Mouse (Mus musculus) intestine, embryonic 16.5 days (tissue): ENCODE results near the gene Rps21. TPM values are rescaled to one million over a fixed set of nuclear protein-coding genes. Genes with fewer than 3 reads are reported as not detected.

Experiments
- ATAC-seq: fragments of 200-750 bp; cut with Nextera tagmentation; 2 replicates; pipeline ENCODE4 v1.8.0; 2017; ENCODE audit warnings: moderate TSS enrichment, moderate library complexity
- H3K27ac ChIP-seq: fragments of 300-500 bp; sonication (generic); 2 replicates; pipeline ENCODE4 v1.5.1; 2014; ENCODE audit warnings: mild to moderate bottlenecking, low read length
- H3K27me3 ChIP-seq: fragments of 300-500 bp; sonication (generic); replicated peaks from 2 replicates; pipeline ENCODE4 v1.6.1; 2014; ENCODE audit warnings: low read length, control low read depth, mixed read lengths; ENCODE audit not compliant: control insufficient read depth, insufficient read depth
- H3K36me3 ChIP-seq: fragments of 300-500 bp; sonication (generic); 2 replicates; pipeline ENCODE4 v1.6.1; 2014; ENCODE audit warnings: low read length, control low read depth; ENCODE audit not compliant: control insufficient read depth, insufficient read depth
- H3K4me1 ChIP-seq: fragments of 300-500 bp; sonication (generic); 2 replicates; pipeline ENCODE4 v1.6.1; 2014; ENCODE audit warnings: low read length, control low read depth, mixed read lengths; ENCODE audit not compliant: control insufficient read depth, insufficient read depth
- H3K4me2 ChIP-seq: fragments of 300-500 bp; sonication (generic); 2 replicates; pipeline ENCODE4 v1.6.1; 2014; ENCODE audit warnings: low read depth, low read length, control low read depth
- H3K4me3 ChIP-seq: fragments of 300-500 bp; sonication (generic); 2 replicates; pipeline ENCODE4 v1.5.1; 2014; ENCODE audit warnings: mild to moderate bottlenecking, low read length
- H3K9ac ChIP-seq: fragments of 300-500 bp; sonication (generic); 2 replicates; pipeline ENCODE4 v1.6.1; 2014; ENCODE audit warnings: low read depth, low read length
- H3K9me3 ChIP-seq: fragments of 300-500 bp; sonication (generic); 2 replicates; pipeline ENCODE4 v1.6.1; 2016; ENCODE audit warnings: low read length, control low read depth; ENCODE audit not compliant: control insufficient read depth
- WGBS: fragments of 180-500 bp; shearing (Covaris S2); extraction: QIAGEN DNeasy Blood & Tissue Kit; methylation state at CpG from one replicate; pipeline ENCODE4 v1.1.7; 2014; 5-methylcytosine and 5-hydroxymethylcytosine counted together
- polyA plus RNA-seq: library from polyadenylated mRNA; unstranded; fragments of >200 nt; fragmentation: Nextera tagmentation; extraction: Ambion mirVana; gene quantifications from 2 replicates; pipeline ENCODE4 v1.2.1, GENCODE M21; 2015

Gene Rps21
- polyA plus RNA-seq, 1 experiment from 2014 or later, result 487 TPM

GRCm38 (mm10) chr2:180236500-180236899 lies 20.7 kb upstream of the Rps21 start:
- Histone ChIP-seq H3K27ac (peak overlapping the region; percentile 16), H3K4me3 (no peak overlapping the region), H3K36me3 (no peaks in the 10 kb centered on the region), H3K4me1 (peaks cover 12% of the 10 kb centered on the region), H3K9ac (no peak overlapping the region), H3K9me3 (no peaks in the 10 kb centered on the region), H3K27me3 (no peaks in the 10 kb centered on the region), H3K4me2 (no peak overlapping the region)
- ATAC-seq, result no peak
- 46% methylated on average over 3 of the region's 3 CpGs for WGBS

DNA sequence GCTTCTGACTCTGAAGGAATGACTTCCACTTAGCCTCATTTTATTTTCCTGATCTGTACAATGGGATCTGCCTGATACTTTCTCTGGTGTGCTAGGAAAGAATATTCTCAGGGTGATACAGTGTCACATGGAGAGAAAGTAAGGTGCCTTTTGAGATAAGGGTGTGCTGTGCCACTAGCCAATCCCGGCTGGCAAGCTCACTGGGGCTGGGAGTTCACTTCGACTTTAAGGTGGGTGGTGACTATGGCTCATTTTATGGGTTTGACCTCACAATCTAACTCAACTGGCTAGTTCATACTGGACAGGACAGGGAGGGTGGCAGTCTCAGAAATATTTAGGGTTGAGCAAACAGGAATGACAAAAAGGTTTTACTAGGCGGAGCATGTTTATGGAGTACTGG lies 20.2 kb upstream of the Rps21 start:
- WGBS, result 60% methylated on average over 3 of the region's 3 CpGs
- H3K27ac ChIP-seq, result no peak overlapping the region

DNA sequence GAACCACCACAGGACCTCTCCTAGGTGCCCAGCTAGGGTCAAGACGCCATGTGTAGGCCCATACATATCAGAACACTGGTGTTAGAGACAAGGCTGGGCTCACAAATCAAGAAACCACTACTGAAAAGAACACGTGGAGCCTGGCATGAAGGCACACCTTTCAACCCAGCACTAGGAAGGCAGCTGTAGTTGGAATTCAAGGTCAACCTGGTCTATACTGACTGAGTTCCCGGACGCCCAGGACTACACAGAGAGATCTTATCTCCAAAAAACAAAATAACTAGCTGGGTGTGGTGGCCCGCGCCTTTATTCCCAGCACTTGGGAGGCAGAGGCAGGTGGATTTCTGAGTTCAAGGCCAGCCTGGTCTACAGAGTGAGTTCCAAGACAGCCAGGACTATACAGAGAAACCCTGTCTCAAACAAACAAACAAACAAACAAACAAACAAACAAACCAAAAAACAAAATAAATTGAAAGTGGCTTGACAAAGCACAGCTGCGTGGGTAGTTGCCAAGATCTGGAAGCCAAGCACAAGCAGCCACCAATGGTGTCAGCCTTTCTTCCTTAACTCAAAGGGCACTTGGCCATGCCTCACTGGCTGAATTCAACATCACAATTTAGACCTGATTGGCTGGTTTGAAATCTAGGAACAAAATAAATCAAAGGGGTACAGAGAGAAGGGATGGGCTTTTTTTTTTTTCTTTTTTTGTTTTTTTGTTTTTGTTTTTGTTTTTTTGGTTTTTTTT lies 19.4 kb upstream of the Rps21 start:
- H3K27ac ChIP-seq, result no peak overlapping the region
- no peak for ATAC-seq
- H3K4me2 ChIP-seq, result no peak overlapping the region
- no peaks in the 10 kb centered on the region for H3K36me3 ChIP-seq
- H3K27me3 ChIP-seq, result no peaks in the 10 kb centered on the region
- no peak overlapping the region for H3K4me3 ChIP-seq
- no peaks in the 10 kb centered on the region for H3K9me3 ChIP-seq
- no peak overlapping the region for H3K9ac ChIP-seq
- peaks cover 12% of the 10 kb centered on the region for H3K4me1 ChIP-seq
- WGBS, result 84% methylated on average over 7 of the region's 7 CpGs

More for the DNA sequence above, 20.2 kb upstream of the Rps21 start:
- no peak for ATAC-seq
- H3K4me2 ChIP-seq, result no peak overlapping the region
- H3K4me3 ChIP-seq, result no peak overlapping the region
- H3K9ac ChIP-seq, result no peak overlapping the region
- H3K9me3 ChIP-seq, result no peaks in the 10 kb centered on the region
- no peaks in the 10 kb centered on the region for H3K36me3 ChIP-seq
- no peaks in the 10 kb centered on the region for H3K27me3 ChIP-seq
- H3K4me1 ChIP-seq, result peaks cover 12% of the 10 kb centered on the region

DNA sequence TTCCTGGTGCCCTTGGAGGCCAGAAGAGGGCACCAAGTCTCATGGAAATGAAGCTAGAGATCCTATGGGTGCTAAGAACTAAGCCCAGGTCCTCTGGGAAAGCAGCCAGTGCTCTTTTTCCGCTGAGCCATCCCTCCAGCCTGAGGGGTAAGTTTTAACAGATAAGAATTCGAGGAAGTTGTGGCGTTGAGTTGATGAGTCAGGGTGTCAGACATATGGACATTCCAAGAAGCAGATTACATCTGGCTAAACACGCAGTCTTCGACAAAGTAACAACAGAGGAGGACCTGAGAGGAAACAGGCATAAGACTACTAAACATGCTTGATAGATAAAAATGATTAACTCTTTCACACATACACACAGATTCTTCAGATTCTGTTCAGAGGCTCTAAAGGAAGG lies 18.6 kb upstream of the Rps21 start:
- H3K4me3 ChIP-seq, result no peak overlapping the region
- no peaks in the 10 kb centered on the region for H3K9me3 ChIP-seq
- H3K27ac ChIP-seq, result no peak overlapping the region
- no peak for ATAC-seq
- no peaks in the 10 kb centered on the region for H3K36me3 ChIP-seq
- WGBS, result 57% methylated on average over 5 of the region's 5 CpGs
- H3K4me2 ChIP-seq, result no peak overlapping the region
- peaks cover 12% of the 10 kb centered on the region for H3K4me1 ChIP-seq
- H3K9ac ChIP-seq, result no peak overlapping the region
- no peaks in the 10 kb centered on the region for H3K27me3 ChIP-seq

- Histone ChIP-seq H3K27ac (no peak overlapping the region), H3K9ac (no peak overlapping the region), H3K4me3 (no peak overlapping the region), H3K27me3 (no peaks in the 10 kb centered on the region), H3K4me1 (no peaks in the 10 kb centered on the region), H3K36me3 (no peaks in the 10 kb centered on the region), H3K9me3 (no peaks in the 10 kb centered on the region), H3K4me2 (no peak overlapping the region)
- 81% methylated on average over 4 of the region's 4 CpGs for WGBS
- no peak for ATAC-seq
Measured at GRCm38 (mm10) chr2:180243108-180243507, 14.1 kb upstream of the Rps21 start.

- peaks cover 7% of the 10 kb centered on the region for H3K4me1 ChIP-seq
- H3K9ac ChIP-seq, result no peak overlapping the region
- H3K27me3 ChIP-seq, result no peaks in the 10 kb centered on the region
- H3K27ac ChIP-seq, result no peak overlapping the region
- no peaks in the 10 kb centered on the region for H3K36me3 ChIP-seq
- H3K4me3 ChIP-seq, result no peak overlapping the region
- H3K4me2 ChIP-seq, result no peak overlapping the region
- no peaks in the 10 kb centered on the region for H3K9me3 ChIP-seq
- ATAC-seq, result no peak
- 92% methylated on average over 5 of the region's 5 CpGs for WGBS
Measured at GRCm38 (mm10) chr2:180247916-180248315, 9.3 kb upstream of the Rps21 start.

GRCm38 (mm10) chr2:180248947-180249660 lies 8.1 kb upstream of the Rps21 start:
- no peak overlapping the region for H3K4me3 ChIP-seq
- H3K4me1 ChIP-seq, result peaks cover 7% of the 10 kb centered on the region
- peak overlapping the region; percentile 39; the same call in 1 of the 2 replicates for H3K9ac ChIP-seq
- 51% methylated on average over 9 of the region's 9 CpGs for WGBS
- H3K4me2 ChIP-seq, result no peak overlapping the region
- H3K27ac ChIP-seq, result no peak overlapping the region
- peak; percentile 36 for ATAC-seq
- no peaks in the 10 kb centered on the region for H3K27me3 ChIP-seq
- no peaks in the 10 kb centered on the region for H3K36me3 ChIP-seq
- H3K9me3 ChIP-seq, result no peaks in the 10 kb centered on the region

DNA sequence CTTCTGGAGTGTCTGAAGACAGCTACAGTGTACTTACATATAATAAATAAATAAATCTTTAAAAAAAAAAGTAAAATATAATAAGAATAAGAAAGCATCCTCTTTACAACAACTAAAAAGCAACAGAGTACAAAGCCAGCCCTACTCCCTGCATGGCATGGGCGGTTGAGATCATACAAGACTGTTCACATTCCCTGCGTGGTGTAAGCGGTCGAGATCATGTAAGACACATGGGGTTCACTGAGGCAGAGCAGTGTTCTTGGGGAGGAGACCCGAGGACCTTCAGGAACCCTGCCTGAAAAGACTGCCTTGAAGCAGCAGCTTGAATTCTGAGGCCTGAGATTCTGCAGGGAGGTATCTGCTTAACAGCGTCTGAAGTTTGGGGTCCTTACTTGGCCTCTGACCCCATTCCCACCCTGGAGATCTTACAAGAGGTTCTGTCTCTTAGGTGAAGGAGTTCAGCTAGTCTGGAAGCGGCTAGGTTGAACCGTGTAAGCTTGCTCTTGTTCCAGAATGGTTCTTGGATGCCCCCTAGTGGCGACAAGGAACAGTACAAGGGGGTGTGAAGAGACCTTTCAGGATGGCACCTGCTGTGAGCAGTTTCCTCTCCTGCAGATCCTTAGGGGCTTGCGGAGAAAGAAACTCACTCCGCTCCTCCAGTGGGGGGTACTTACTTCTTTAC lies 6.1 kb upstream of the Rps21 start:
- H3K4me1 ChIP-seq, result peaks cover 10% of the 10 kb centered on the region
- H3K9ac ChIP-seq, result peak overlapping the region; percentile 51
- H3K27me3 ChIP-seq, result no peaks in the 10 kb centered on the region
- no peaks in the 10 kb centered on the region for H3K36me3 ChIP-seq
- no peaks in the 10 kb centered on the region for H3K9me3 ChIP-seq
- ATAC-seq, result peak; percentile 79
- H3K27ac ChIP-seq, result no peak overlapping the region
- H3K4me2 ChIP-seq, result no peak overlapping the region
- H3K4me3 ChIP-seq, result no peak overlapping the region
- 29% methylated on average over 11 of the region's 11 CpGs for WGBS

DNA sequence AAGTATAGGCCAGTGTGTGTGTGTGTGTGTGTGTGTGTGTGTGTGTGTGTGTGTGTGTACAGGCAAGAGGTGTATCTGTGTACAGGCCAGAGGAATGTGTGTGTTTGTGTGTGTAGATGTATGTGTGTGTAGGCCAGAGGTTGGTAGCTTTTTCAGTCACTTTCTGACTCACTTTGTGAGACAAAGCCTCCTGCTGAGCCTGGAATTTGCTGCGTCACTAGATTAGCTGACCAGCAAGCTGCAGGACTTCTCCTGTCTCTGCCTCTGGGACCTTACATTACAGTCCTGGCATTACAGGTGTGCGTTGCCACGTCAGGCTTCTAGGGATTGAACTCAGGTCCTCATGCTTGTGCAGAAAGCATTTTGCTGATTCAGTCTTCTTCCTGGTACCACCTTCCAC lies 5.3 kb upstream of the Rps21 start:
- H3K27me3 ChIP-seq, result no peaks in the 10 kb centered on the region
- peaks cover 13% of the 10 kb centered on the region for H3K4me1 ChIP-seq
- no peaks in the 10 kb centered on the region for H3K36me3 ChIP-seq
- WGBS, result 70% methylated on average over 3 of the region's 3 CpGs
- ATAC-seq, result no peak
- H3K4me3 ChIP-seq, result no peak overlapping the region
- H3K9ac ChIP-seq, result no peak overlapping the region
- H3K4me2 ChIP-seq, result no peak overlapping the region
- no peaks in the 10 kb centered on the region for H3K9me3 ChIP-seq
- no peak overlapping the region for H3K27ac ChIP-seq
